Mouse (Mus musculus) urinary bladder, postnatal 4 days (tissue): ENCODE data around the gene Cdhr5.
"Not testable (repeated sequence)": the region's sequence is repeated elsewhere in the genome, so short reads cannot be mapped to it uniquely, and the experiment has no call there.

Source experiments
- DNase-seq, 2 experiments: peaks; one replicate each; pipeline ENCODE4 v3.0.0; 2021 to 2022; ENCODE audit warnings: low spot score in 2 of 2

Gene Cdhr5

DNA sequence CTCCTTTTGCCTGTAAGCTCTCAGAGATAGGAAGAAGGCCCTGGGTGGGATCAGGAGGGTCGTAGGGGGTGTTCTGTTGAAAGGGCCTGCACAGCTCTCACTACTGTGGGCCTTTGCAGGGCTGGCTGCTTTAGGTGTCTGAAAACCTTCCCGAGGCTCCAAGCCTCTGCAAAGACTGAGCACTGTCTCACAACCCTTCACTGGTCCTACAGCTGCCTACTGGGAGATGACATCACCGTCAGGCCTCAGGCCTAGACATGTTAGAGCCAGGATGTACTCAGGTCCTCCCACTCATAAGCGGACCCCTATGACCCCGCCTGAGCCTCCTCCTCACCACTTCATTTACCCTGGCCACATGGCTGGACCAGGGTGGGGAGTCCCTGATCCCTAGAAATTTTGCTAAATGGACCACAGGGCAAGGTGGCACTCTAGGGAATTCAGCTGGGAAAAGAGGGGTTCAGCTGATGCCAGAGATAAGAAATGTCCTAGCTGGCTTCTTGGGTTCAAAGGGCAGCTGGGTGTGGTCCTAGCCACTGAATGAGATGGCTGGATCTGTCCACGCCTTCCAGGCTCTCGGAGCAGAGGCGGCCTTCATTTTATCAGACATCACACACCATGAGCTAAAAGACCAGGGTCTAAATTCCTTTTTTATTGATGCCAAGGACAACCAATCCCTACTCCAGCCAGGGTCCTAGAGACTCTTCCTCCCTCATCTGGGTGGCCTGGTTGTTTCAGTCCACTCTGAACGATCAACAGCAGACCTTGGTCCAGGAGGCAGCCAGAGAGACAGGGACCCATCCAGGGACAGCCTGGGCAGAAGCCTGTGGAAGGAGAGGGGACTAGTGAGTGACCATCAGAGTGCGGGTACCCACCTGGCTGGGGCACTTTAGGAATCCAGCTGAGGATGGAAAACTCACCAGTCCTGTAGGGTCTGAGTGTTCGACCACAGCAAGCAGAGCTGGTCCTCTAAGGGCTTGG, 1.4 kb upstream of the Cdhr5 start:
- no peak for DNase-seq

DNA sequence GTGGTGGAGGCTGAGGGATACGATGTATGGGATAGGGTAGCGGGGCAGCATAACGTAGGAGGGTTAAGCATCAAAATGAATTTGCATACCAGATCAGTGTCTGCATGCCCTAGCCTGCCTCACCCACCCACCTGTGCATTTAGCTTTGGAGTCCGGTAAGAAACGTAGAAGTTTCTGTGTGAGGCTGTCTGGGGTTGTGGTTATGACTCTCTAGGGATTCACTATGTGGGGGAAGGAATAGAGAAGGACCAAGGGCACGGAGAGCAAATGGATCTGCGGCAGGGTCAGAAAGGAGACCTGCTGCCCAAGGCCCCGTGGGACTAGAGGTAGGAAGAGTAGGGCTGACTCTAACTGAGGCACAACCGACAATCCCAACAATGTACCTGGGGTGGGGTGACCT, 1.2 kb downstream of the Cdhr5 start:
- DNase-seq: no peak

DNA sequence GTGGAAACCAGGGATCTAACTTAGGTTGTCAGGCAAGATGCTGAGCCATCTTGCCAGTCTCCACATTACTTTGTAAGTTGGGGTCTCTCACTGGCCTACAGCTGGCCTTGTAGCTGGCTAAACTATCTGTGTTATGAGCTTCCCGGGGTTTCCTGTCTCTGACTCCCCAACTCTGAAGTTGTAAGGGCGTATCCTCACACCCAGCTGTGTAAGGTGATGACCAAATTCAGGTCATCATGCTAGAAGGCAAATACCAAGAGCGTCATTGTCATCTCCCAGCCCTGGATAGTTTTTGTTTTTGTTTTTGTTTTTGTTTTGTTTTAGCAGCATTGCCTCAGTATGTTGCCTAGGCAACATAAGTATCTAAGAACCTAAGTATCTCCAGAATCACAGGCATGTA, 6.0 kb downstream of the Cdhr5 start:
- no peak for DNase-seq

DNA sequence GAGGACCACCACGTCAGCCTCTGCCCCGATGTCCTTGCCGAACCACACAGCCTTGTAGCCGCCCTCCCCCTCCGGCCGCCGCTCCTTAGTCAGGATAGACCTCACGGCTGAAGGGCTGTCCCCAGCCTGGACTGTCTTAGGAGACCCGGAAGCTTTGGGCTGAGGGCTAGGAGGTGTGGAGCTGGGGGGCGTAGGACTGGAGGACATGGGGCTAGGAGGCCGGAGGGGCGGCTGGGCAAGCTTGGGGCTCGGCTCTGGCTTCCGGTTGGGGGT, 7.4 kb downstream of the Cdhr5 start:
- no peak for DNase-seq

DNA sequence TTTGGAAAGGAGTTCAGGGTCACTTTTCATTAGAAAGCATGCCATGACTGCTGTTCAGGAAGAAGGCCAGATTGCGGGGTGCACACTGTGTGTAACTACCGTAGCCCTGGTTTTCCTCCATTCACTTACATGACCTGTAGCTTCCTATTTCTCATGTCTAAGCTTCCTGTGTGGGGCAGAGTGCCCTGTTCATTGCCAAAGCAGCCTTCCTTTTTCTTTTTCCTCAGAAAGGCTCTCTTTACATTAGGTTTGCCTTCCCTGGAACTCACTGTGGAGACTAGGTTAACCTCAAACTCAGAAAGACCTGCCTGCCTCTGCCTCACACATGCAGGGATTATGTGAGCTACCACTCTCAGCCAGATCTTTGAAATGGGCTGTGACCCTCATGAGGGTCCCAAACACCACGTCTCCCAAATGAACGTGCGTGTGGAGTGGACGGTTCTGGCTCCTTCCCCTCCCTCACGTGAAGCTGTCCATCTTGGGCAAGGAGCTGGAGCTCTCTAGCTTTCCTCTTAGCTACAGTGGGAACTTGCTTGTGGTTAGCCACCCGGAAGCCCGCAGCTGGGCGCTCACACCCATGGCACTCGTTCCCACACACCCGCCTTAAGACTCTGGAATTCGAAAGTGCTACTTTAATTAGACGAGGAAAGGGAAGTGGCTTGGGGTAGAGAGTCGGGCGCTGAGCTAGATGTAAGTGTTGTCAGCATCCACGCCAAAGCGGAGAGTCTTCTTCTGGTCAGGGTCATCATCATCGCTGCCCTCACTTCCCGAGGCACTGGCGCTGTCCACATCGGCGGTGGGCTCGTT, 7.9 kb downstream of the Cdhr5 start:
- no peak for DNase-seq

DNA sequence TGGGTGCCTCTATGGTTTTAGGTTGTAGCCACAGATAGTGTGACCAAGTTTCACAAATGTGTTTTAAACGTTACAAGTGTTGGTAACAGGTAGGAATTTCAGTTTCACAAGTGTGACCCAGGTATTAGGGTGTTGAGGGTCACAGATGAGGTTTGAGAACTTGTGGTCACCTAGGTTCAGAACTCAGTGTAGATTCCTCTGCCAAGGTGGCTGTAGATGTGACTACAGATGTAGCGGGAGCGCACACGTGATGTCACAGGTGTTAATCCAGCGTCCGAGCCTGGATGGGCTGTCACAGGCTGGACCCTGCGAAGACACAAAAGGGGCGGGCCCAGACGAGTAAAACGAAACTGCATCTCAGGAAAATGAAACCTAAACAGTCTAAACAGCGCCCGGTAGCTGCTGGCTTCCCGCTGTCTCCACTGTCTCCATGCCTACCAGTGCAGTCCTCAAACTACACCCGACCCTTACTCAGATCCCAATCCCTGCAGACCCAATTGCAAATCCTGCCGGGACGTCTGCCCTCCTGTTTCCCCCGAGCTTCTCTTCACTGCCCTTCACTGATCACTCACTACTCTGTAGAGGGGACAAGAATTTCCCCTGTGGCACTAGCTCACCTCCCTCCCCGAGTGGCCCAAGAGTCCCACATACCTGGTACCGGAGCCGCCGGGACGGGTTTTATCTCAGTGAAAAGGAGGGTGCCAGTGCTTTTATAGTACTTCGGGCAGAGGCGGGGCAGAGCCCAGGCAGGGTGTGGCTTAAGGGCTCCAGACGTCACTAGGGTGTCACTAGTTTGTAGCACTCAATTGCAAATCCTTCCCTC, 10.6 kb downstream of the Cdhr5 start, which contains the start of gene Irf7:
Gene Irf7 (minus strand): TSS at position 743 of the 823 bp plus-strand sequence.
- DNase-seq: peak in 1 of 2 experiments; percentile 40

DNA sequence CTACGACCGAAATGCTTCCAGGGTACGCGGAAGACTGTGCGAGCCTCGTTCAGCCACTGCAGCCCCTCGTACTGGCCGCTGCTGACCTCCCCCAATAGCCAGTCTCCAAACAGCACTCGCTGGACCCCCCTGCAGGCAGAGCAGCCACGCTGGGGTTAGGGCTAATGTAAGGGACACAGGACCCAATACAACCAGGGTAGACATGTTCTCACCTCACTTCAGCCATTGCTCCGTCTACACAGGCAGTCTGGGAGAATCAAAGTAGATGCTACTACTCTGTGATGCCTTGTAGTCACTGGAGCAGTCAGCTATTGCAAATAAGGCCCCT, 11.2 kb downstream of the Cdhr5 start:
- no peak for DNase-seq

DNA sequence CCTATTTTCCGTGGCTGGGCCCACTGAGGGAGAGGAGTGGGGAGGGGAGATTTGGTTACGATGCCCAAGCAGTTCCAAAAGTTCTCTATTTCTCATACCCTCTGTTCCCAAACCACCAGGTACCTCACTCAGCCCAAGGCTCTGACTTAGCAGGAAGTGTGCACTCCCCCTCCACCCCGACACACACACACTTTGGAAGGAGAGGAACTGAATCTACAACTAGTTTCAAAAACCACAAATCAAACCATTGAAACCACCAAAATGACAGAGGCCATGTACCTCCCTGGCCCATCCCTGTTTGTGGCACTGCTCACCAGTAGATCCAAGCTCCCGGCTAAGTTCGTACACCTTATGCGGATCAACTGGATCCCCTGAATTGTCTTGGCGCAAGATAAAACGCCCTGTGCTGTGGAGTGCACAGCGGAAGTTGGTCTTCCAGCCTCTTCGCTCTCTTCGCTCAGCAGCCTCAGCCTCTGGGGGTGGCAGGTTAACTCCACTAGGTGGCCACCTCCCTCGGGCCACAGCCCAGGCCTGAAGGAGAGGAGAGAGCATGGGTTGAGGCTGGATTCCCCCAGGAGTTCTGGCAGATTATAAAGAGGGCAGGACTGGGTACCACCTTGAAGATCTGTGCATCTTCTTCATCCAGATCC, 11.7 kb downstream of the Cdhr5 start:
- peak in 1 of 2 experiments; percentile 24 for DNase-seq

DNA sequence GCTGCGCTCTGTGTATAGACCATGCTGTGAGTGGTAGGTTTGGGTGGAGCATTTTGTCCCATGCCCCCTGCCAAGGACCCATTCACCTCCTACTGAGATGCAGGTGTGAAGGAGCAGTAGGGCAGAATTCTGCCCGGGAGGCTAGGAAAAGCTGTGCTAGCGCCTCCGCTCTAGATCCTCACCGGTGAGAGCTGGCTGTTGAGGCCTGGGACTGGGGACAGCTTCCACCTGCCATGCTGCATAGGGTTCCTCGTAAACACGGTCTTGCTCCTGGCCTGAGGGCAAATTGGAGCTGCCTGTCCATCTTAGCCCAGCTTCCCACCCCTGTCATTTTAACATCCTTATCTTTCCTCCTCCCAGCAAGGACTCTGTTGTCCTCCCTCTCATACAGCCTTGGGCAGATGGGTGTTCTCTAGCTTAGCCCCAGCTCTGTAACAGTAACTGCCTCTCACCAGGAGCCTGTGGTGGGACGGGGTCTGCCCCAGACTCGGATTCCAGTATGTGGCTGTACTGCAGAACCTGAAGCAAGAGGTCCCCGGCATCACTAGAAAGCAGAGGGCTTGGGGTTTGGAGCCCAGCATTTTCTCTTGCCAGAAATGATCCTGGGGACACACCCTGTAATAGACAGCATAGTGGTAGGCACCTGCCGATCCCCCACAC, 12.4 kb downstream of the Cdhr5 start:
- DNase-seq: no peak

DNA sequence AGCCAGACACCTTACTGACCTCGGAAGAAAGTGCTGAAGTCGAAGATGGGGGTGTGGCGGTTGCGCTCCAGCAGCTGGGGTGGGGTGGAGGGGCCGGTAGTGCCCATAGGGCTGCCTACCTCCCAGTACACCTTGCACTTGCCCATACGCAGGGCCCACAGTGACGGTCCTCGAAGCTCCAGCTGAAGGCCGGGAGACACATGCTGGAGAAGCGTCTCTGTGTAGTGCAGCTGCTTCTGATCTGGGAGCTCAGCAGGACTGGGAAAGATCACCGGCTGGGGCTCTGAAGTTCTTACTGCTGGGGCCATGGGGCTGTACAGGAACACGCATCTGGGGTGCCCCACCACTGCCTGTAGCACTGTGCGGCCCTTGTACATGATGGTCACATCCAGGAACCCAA, 12.9 kb downstream of the Cdhr5 start:
- no peak for DNase-seq

DNA sequence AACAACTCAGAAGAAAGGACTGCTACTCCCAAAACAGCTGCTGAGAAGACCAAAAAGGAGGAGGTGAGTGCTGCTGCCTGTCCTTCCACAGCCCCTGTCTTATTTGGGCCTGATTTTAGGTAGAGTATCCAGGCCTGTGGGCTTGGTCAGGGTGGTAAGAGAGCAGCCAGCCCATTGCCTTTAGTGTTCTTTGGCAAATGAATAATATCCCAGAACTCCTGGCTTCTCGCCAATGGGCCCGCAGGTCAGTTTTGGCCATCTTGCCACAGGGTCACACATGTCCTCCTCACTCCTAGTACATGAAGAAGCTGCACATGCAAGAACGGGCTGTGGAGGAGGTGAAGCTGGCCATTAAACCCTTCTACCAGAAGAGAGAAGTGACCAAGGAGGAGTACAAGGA, 15.1 kb downstream of the Cdhr5 start:
- no peak for DNase-seq

DNA sequence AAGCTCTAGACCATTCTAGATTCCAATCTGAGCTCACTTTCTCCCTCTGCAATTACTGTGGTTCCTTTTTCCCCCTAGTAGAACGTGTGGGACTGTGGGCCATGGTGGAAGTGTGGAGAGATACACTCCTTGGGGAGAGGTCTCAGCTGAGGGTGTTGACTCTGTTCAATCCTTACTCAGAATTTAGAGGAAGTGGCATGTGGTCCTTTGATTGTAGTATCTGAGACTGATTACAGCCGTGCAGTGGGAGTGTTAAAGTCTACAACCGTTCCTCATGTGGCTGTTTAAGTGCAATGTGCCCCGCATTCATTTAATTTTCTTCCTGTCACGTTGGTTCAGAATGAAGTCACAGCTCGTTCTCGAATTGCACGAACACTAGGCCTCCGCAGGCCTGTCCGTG, 20.4 kb downstream of the Cdhr5 start:
- DNase-seq: no peak

DNA sequence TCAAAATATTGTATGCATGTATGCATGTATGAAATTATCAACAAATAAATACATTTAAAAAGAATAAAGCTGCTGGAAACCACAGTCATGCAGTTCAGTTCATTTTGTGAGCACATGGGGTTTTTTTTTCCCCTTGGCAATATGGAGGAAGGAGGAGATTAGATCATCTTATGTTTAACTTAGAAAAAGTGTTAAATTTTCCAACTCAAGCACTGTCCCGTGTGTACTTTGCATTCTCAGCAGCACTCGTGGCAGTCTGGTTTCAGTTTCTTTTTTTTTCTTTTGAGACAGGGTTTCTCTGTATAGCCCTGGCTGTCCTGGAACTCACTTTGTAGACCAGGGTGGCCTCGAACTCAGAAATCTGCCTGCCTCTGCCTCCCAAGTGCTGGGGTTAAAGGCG, 26.1 kb downstream of the Cdhr5 start:
- not testable (repeated sequence) for DNase-seq

DNA sequence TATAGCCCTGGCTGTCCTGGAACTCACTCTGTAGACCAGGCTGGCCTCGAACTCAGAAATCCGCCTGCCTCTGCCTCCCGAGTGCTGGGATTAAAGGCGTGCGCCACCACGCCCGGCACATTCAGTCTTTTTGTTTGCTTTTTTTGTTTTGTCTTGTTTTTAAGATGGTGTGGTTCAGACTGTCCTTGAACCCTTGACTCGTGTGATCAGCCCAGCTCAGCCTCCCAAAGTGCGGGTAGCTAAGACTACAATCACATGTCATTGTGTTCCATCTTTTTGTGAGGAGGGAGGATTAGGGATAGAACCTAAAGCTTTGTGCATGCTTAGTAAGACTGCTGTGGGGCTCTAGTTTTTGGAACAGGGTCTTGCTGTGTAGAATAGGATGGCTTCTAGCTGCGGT, 45.0 kb downstream of the Cdhr5 start:
- no peak for DNase-seq

DNA sequence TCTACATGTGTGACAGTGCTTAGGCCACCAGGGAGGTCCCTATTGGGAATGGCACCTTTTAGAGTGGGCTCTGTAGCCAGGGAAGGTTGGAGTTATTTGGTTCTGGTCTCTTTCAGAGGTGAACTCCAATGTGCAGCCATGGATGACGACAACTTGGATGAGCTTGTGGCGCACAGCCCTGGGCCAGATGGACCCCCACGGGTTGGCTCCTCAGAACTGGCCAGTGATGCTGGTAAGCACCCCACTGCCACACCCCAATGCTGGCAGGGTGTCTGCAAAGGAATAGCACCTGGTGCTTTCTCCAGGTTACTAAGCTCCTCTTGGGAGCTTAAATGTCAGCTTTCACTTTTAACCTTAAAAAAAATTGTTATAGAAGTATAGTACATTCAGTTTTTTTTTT, 45.5 kb downstream of the Cdhr5 start:
- DNase-seq: no peak

DNA sequence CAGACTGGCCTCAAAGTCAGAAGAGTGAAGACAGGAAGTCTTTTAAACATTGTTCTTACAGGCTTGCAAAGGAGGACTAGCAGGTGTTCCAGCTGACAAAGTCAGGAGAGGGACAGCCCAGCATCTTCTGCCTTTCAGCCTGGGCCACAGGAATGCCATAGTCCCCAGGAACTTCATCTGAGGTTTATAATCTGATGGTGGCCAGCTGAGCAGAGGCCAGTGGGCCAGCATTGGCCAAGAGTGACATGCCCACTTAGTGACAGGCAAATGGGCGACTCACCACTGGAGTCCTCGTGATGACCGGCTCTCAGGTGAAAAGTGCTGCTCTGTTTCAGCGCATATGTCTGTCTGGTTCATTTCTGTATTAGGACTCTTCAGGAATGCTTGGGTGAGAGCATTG, 46.0 kb downstream of the Cdhr5 start:
- no peak for DNase-seq

DNA sequence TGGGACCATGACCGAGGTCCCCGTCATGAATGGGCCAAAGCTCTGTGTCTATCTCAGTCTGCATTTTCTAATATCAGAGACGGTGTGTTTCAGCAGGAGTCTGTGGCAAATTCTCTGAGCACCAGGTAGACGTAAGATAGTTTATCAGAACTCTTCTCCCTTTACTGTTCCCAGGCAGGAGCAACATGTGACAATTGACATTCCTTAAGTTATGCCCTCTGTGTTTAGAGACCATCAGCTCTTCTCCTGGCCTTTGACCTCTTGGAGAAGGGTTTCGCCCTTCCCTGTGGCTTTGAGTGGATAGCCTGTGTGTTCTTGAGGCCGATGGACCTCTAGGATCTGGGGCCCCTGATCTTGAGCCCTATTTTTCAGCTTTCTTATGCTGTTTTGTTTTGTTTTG, 46.9 kb downstream of the Cdhr5 start:
- no peak for DNase-seq

DNA sequence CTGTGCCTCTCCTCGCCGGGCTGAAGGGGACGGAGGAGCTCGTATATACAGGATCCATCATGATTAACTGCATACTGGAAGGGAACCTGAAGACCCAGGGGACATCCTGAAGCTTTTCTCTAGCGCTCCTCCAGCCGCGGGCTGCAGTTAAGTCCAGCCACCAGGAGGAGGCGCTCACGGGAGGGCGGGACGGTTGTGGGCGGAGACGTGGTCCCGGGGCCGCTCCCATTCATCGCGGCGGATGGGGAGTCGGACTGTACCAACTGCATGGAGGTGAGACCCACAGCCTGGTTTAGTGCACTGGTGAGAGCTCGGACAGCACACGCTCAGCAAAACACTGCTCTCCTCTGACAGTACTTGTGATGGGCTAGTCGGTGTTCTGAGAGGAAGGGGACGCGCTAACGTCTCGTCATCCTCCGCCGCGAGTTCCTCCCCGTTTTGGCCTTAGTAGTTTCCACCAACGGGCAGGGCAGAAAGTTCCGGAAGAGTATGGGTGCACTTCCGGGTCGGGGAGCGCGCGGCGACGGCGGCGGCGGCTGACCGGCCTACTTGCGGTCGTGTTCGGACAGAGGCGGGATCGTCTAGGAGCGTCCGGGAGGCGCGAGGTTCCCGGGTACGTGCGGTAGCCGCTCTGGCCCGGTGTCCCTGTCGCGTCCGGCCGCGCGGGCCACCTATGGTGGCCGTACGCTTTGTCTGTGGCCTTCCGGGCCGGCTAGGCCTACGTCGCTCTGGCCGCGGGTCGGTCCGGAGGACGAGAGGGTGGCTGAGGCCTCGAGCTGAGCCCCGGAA, 48.1 kb downstream of the Cdhr5 start, which contains the start of gene Phrf1:
Gene Phrf1 (plus strand): TSS at position 506 of the 789 bp plus-strand sequence.
- DNase-seq: peak; percentile 88 to 95

DNA sequence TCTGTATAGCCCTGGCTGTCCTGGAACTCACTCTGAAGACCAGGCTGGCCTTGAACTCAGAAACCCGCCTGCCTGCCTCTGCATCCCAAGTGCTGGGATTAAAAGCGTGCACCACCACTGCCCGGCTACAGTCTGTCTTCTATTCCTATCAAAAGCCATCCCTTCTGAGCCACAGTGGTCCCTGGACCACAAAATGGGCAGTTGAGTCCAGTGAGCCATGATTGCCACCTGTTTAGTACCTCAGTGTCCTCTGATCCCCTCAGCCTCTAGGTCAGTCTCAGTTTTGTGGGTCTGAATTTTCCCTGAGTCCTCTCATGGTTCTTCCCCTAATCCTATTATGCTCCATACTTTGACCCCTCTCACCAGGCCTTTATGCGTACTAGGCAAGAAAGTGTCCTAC, 48.8 kb downstream of the Cdhr5 start:
- DNase-seq: no peak

DNA sequence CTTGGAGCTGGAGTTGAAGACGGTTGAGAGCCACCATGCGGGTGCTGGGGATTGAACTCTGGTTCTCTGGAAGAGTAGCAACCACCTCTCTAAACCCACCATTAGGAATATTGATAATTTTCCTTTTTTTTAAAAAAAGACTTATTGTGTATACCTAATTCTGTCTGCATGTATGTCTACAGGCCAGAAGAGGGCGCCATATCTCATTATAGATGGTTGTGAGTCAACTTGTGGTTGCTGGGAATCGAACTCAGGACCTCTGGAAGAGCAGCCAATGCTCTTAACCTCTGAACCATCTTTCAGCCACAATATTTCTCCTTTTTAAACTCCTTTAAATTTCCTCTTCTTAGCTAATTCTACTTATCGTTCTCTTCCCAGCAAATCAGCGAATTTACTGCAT, 50.1 kb downstream of the Cdhr5 start:
- DNase-seq: no peak
